Mouse (Mus musculus) CD4-positive helper T cell, adult 2 months (primary cell): ENCODE measurements around the gene Mcm7.
"Not testable (repeated sequence)": the region's sequence is repeated elsewhere in the genome, so short reads cannot be mapped to it uniquely, and the experiment has no call there.

Experiments
- DNase-seq: peaks from one replicate; pipeline ENCODE4 v3.0.0-alpha.2; 2012; ENCODE audit warnings: low read depth, missing footprints, low spot score

Mcm7 gene

DNA sequence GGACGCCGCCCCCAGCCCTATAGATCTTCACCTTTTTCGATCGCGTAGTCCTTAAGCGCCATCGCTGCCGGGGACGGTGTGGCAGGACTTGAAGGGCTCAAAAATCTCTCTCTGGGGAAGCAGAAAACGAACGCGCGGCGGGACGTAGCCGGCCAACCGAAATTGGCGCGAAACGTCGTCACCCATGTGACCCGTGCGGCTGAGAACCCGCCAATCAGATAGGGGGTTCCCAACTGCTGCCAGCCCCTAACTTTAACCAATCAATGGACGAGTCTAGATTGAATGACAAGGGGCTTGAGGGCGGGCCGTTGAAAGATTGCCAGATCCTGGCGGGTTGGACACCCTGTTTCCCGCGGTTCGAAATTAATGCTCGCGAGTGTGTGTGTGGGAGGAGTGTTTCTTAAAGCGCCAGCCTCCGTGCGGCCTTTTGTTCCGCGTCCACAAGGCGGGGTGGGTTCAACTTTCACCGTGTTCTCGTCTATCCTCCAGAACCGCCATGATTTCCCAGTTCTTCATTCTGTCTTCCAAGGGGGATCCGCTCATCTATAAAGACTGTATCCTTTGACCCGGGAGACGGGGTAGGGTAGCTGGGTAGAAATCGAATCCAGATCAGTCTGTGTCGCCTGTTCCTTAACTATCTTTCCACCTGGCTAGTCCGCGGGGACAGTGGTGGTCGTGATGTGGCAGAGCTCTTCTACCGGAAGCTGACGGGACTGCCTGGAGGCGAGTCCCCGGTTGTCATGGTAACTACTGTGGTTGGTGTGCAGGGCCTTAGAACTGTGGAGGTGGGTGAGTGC, at the start of gene Mcm7, which contains the start of gene Ap4m1:
TSS of gene Mcm7 (minus strand) at position 728 of the 797 bp plus-strand sequence.
TSS of gene Ap4m1 (plus strand) at position 308 of the 797 bp plus-strand sequence.
- DNase-seq = peak; percentile 97

DNA sequence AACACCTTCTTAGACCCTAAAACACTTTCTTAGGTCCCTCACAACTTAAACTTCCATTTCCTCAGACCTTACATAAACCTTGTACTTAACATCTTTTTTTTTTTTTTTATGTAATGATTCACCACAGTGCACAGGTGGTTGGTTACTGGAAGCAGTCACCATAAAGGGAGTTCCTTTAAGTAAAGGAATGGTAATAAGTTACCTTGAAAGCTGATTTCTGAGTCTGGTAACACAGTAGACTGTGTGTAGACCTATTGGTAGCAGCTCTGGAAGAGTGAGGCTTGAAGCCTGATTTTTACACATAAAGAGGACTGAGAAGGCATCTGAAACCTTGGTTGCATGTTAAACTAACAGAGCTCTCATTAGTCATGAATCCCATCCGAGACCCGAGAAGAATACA, 47.6 kb upstream of the Mcm7 start:
- no peak for DNase-seq

- DNase-seq = not testable (repeated sequence)
Observed at GRCm38 (mm10) chr5:138216632-138217031, 44.4 kb upstream of the Mcm7 start.

DNA sequence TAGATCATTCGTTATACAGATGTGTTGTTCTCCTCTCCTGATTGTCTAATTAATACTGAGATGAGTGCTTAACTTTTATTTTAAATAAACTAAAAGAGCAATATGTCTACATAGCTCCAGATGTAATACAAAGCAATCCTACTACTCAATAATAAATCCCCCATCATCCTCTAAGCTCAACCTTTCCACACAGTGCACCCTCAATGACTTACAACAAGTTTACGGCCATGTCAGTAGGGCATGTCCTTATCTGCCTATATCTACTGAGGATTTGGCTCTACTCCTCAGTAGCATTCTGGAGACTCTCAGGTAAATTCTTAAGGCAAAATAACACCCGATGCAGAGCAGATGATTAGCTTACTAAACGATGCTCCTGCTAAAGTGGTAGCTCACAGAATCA, 35.7 kb upstream of the Mcm7 start:
- no peak for DNase-seq

- DNase-seq = no peak
Observed at GRCm38 (mm10) chr5:138207253-138207652, 35.0 kb upstream of the Mcm7 start.

DNA sequence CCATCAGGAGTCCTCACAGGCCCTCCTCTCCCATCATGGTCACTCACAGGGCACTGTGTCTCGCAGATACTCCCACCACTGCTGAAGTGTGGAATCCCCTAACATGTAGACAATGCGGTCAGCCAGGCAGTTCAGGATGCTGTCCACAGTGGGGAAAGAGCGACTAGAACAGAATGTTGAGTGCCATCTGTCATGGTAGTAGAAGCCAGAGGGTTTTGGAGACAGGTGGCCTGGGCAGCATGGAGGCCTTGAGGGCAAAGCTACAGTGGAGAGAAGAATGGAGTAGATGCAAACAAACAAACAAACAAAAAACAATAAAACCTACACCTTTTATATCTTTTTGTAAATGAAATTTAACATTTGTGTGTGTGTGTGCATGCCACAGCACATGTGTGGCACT, 29.9 kb upstream of the Mcm7 start:
- DNase-seq = no peak

DNA sequence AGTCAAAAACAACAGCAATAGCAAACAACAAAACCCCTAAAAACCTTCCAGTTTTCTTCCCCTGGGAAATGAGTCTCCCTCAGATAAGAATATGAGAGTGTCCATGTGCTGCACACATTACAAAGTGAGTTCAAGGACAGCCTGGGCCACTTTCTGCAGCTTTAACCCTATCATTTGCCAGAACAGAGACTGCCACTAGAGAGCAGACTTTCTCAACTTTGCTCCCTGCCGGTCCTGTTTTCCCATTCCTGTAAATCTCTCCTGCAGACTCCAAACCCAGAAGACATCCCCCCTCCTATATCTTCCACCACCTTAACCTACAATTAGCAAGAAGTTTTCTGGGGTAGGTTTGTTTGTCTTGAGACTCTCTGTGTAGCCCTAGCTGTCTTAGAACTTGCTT, 27.4 kb upstream of the Mcm7 start:
- DNase-seq = no peak

GRCm38 (mm10) chr5:138195463-138195862, 23.2 kb upstream of the Mcm7 start:
- no peak for DNase-seq

GRCm38 (mm10) chr5:138194755-138195345, 22.6 kb upstream of the Mcm7 start:
- no peak for DNase-seq

DNA sequence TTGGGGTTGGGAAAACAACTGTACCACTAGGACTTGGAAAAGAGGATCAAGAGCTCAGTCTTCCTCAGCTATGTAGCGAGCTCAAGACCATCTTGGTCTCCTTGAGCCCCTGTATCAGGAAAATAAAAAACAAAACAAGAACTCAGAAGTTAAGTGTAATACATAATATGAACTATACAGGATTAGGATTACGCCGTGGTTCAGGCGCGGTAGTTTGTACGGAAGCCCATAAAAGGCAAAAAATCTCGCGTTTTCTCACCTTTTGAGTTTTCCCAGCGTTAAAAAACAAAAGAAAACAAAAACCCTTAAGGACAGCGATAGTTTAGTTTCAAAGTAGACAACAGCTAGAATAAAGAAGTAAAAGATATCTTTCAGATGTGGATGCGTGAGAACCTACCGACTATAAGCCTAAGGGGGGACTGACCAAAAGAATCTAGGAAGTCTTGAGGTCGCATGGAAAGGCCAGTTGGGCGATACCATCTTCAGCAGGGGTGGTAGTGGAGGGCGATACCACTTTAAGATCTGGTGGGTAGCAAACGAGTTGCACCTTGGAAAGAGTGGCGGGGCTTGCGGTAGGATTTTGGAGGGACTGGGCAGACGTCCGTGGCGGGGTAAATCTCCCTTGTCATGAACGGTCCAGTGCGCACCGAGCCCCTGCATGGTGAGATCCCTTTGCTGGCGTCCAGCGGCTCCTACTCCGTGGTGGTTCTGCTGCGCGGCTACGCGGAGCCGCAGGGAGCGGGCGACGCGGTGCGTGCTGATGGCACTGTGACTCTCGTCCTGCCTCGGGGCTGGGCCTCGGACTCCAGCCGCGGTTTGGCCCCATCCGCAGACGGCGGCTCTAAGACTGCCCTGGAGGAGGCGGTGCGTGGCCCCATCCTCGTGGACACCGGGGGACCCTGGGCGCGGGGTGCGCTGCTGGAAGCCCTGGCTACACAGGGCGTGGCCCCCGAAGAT, 21.8 kb upstream of the Mcm7 start, which contains the start of gene Mblac1:
TSS of gene Mblac1 (plus strand) at position 544 of the 957 bp plus-strand sequence.
- peak; percentile 78 for DNase-seq

DNA sequence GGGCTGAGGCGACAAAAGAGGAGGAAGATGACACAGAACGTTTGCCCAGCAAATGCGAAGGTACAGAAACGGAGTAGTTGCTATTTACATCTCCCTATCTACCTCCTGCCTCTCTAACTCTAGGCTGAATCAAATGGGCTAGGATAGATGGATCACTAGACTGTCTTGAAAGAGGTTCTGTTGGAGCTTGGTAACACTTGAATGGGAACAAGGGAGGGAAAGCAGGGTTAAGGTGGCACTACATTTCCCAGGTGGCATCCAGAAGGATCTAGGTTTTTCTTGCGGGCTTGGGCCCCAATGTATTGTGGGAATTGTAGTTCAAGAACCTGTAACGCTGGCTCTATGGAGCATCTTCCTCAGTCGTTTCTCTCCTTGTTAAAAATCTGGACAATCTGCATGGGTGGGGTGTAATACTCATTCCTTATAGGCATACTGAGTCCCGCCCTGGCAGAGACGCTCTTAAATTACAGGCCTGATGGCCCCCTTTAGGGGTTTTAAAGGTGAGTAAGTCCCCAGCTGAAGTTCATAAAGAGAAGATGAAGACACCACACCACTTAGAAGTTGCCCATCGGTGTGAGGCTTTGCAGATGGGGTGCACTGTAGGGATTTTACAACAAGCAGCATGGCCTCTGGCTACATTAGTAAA, 15.6 kb upstream of the Mcm7 start:
- DNase-seq = peak; percentile 86

- DNase-seq = peak; percentile 94
Observed at GRCm38 (mm10) chr5:138186950-138187638, 14.9 kb upstream of the Mcm7 start, which contains the start of the genes Taf6 and Cnpy4. TSS of gene Taf6 (minus strand) at chr5:138187451. TSS of gene Cnpy4 (plus strand) at chr5:138187485.

DNA sequence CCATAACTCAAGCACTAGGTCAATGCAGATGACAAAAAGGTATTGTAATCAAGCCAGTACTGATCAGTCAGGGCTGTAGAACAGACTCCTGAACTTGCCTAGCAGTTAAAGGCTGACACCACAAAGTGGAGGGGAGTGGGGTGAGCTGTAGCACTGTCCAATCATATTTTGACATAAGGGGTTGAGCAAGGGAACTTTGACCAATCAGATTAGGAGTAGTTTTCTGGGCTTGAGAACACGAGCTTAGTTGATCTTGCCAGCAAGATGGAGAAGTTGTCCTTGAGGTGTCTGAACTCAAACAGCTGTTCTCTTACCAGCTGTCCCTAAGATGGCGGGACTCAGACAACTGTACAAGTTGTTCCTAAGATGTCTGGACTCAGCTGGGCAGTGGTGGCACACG, 995 bp upstream of the Mcm7 start:
- no peak for DNase-seq

GRCm38 (mm10) chr5:138170936-138171561, 1.2 kb downstream of the Mcm7 start:
- peak; percentile 93 for DNase-seq

DNA sequence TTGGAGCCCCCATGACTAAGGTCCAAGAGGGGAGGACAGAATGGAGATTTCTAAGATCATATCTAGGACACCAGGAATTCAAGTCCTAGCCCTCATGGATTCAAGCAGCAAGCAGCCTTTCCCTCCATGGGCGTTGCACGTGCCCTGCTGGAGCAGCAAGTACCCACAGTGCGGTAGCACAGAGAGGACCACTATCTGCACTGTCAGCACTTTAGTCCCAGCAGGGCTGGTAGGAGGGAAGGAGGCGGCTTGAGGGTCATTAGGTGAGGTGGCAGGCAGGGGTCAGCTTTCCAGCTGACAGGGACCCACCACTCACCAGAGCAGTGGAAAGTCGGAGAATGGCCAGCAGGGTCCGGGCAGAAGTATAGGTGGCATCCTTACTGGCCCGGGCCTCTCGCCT, 6.6 kb downstream of the Mcm7 start:
- no peak for DNase-seq

DNA sequence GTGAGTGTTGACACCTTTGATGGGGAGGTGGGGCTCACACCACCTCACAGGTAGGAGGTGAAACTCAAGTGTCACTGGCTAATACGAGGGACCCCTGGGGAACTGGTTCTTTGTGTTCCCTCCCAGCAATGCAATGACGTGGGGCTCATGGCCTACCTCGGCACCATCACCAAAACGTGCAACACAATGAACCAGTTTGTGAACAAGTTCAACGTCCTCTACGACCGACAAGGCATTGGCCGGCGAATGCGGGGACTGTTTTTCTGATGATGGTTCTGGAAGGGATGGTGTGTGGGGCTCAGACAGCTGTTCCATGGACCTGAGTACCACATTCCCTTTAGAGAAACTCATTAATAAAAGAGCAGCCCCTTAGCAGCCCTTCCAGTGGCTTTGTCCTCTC, 8.6 kb downstream of the Mcm7 start:
- DNase-seq = no peak

- no peak for DNase-seq
Observed at GRCm38 (mm10) chr5:138163046-138163445, 9.2 kb downstream of the Mcm7 start.

DNA sequence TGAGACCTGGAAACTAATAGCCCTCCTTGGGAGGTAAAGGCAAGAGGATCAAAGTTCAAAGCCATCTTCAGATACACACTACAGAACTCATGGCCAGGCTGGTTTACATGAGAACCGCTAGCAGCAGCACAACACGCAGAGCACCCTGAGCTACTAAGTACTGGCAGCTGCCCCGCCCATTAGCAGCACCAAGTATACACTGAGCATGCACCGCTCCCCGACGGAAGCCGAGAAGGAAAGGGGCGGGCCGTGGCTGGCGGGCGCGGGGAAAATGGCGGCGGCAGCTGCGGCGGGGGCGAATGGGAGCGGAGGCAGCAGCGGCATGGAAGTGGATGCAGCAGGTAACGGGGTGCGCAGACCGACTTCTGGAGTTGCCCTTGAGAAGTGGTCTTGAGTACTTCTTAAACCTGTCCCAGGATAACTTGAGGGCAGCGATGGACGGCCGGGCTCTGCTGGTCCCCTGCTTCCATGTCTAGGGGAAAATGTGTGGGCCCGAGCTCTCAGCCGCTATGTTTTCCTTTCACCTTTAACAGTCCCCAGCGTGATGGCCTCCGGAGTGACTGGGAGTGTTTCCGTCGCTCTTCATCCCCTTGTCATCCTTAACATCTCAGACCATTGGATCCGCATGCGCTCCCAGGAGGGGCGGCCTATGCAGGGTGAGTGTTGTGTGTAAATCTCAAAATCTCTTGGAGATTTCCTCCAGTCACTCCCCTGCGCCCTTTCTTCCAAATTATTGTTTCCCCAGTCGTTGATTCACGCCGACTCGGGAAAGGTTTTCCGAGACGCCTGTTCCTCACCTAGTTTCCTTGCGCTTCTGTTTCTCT, 11.2 kb downstream of the Mcm7 start, which contains the start of gene Cops6:
TSS of gene Cops6 (plus strand) at position 230 of the 824 bp plus-strand sequence.
- DNase-seq = peak; percentile 95

DNA sequence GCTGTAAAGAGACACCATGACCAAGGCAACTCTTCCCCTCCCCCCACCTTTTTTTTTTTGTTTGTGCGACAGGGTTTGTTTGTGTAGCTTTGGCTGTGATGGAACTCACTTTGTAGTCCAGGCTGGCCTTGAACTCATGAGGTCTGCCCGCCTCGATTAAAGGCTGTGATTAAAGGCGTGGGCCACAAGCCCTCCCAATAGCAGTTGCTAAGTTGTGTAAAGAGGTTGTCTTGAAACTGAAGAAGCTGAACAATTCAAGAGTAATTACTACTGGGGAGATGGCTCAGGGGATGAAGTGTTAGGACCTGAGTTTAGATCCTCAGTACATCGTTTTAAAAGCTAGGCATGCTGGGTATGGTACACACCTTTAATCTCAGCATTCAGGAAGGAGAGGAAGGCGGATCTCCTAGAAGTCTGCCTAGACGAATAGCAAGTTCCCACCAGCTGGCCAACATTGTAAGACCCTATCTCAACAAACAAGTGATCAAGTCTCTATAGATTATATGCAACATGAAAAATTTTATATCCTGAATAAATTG, 11.9 kb downstream of the Mcm7 start:
- no peak for DNase-seq
